In the genomic region with DNA sequence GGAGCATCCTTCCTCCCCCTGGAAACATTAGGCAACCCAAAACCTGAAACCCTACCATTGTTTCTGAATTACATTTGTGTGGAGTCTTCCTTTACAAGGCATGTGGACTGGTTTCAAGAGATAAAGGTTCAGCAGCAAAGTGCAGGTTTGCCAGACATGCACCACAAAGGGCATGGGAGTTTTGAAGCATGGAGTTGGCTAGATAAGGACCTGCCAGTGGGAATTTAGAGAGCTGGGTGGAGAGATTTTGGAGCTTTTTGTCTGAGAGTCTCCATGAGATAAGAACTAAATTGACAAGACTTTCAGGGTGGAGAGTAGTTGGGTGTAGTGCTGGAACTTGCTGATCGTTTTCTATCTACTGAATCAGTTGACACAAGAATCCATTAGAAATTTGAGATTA, we compare ENCODE assay signal across 16 mouse cellular contexts.
"Had no signal": no experiment of that assay in that cellular context is flagged by ENCODE, and none has a peak within 500 bp of the region (broad histone marks: within the 10 kb centered on the region; RNA-seq: fewer than 3 reads in every experiment).

No protein-coding gene starts in this region.

- H3K27me3 ChIP-seq: neural tube, embryonic 13.5 days; neural tube, embryonic 15.5 days; stomach, embryonic 15.5 days had no signal

- H3K27ac ChIP-seq: neural tube, embryonic 13.5 days; neural tube, embryonic 15.5 days; stomach, embryonic 15.5 days; stomach, postnatal 0 days had no signal

- H3K9ac ChIP-seq: neural tube, embryonic 13.5 days; neural tube, embryonic 15.5 days; stomach, embryonic 15.5 days had no signal

- H3K4me2 ChIP-seq: neural tube, embryonic 13.5 days; neural tube, embryonic 15.5 days; stomach, embryonic 15.5 days had no signal

- DNase-seq: retina, postnatal 1 day; right cerebral cortex, adult 18-20 months; right cerebral cortex, postnatal 14 days; right cerebral cortex, postnatal 25 days; right cerebral cortex, postnatal 4 days; spleen, adult 18-20 months; thymus, adult 18-20 months; thymus, adult 2 months; thymus, postnatal 14 days; thymus, postnatal 25 days; thymus, postnatal 36 days; thymus, postnatal 4 days had no signal

- H3K4me3 ChIP-seq: neural tube, embryonic 13.5 days; neural tube, embryonic 15.5 days; stomach, embryonic 15.5 days had no signal

- H3K4me1 ChIP-seq: neural tube, embryonic 13.5 days; neural tube, embryonic 15.5 days; stomach, embryonic 15.5 days had no signal

- H3K36me3 ChIP-seq: neural tube, embryonic 13.5 days; neural tube, embryonic 15.5 days; stomach, embryonic 15.5 days had no signal

- H3K9me3 ChIP-seq: neural tube, embryonic 13.5 days; neural tube, embryonic 15.5 days; stomach, embryonic 15.5 days had no signal
